Mouse (Mus musculus) embryonic facial prominence, embryonic 15.5 days (tissue): ENCODE data around the gene Oit3. TPM values are rescaled to one million over a fixed set of nuclear protein-coding genes. Genes with fewer than 3 reads are reported as not detected.
"Not testable (repeated sequence)": the region's sequence is repeated elsewhere in the genome, so short reads cannot be mapped to it uniquely, and the experiment has no call there.

ENCODE experiments used
- ATAC-seq: fragments of 200-750 bp; cut with Nextera tagmentation; 2 replicates; pipeline ENCODE4 v1.8.0; 2017; ENCODE audit warnings: low read depth, moderate TSS enrichment; ENCODE audit not compliant: insufficient number of reproducible peaks, low FRiP score, low TSS enrichment
- H3K27ac ChIP-seq: fragments of 300-500 bp; sonication (generic); replicated peaks from 2 replicates; pipeline ENCODE4 v1.5.1; 2015; ENCODE audit warnings: mild to moderate bottlenecking, inconsistent platforms
- H3K27me3 ChIP-seq: fragments of 300-500 bp; sonication (generic); 2 replicates; pipeline ENCODE4 v1.6.1; 2015; ENCODE audit warnings: inconsistent platforms
- H3K36me3 ChIP-seq: fragments of 300-500 bp; sonication (generic); 2 replicates; pipeline ENCODE4 v1.6.1; 2015; ENCODE audit warnings: mild to moderate bottlenecking, inconsistent platforms
- H3K4me1 ChIP-seq: fragments of 300-500 bp; sonication (generic); 2 replicates; pipeline ENCODE4 v1.6.1; 2015; ENCODE audit warnings: inconsistent platforms
- H3K4me2 ChIP-seq: fragments of 300-500 bp; sonication (generic); replicated peaks from 2 replicates; pipeline ENCODE4 v1.6.1; 2015; ENCODE audit warnings: mild to moderate bottlenecking, inconsistent platforms
- H3K4me3 ChIP-seq: fragments of 300-500 bp; sonication (generic); replicated peaks from 2 replicates; pipeline ENCODE4 v1.5.1; 2015; ENCODE audit warnings: mild to moderate bottlenecking, inconsistent platforms
- H3K9ac ChIP-seq: fragments of 300-500 bp; sonication (generic); 2 replicates; pipeline ENCODE4 v1.6.1; 2015; ENCODE audit warnings: inconsistent platforms
- H3K9me3 ChIP-seq: fragments of 300-500 bp; sonication (generic); replicated peaks from 2 replicates; pipeline ENCODE4 v1.6.1; 2016; ENCODE audit warnings: inconsistent platforms
- WGBS: fragments of 180-500 bp; shearing (Covaris S2); methylation state at CpG from one replicate; pipeline ENCODE4 v1.1.7; 2015; 5-methylcytosine and 5-hydroxymethylcytosine counted together
- polyA plus RNA-seq: library from polyadenylated mRNA; unstranded; fragments of >200 nt; fragmentation: Nextera tagmentation; extraction: Ambion mirVana; gene quantifications from 2 replicates; pipeline ENCODE4 v1.2.1, GENCODE M21; 2015

Oit3 gene
- polyA plus RNA-seq, 1 experiment from 2014 or later = 0.40 TPM

DNA sequence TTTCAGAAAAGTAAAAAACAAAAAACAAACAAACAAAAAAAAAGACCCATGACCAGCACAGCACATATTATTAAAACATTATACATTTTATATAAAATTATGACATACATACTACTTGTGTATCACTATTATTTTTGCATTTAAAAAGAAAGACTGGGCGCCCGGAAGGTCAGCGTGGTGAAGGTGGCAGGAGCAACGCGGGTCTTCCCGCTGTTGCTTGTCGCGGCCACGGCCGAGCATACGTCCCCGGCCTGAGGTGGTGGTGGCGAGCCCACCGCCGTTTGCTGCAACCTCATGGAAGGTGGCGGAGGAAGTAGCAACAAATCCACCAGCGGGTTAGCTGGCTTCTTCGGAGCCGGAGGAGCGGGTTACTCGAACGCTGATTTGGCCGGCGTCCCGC is 46.1 kb downstream of the Oit3 start, which contains the start of gene Gm10273:
Gene Gm10273 (plus strand): TSS at position 172 of the 400 bp plus-strand sequence.
- not testable (repeated sequence) for H3K4me1 ChIP-seq, H3K9me3 ChIP-seq, H3K27ac ChIP-seq, H3K27me3 ChIP-seq, H3K9ac ChIP-seq, H3K36me3 ChIP-seq, ATAC-seq, H3K4me2 ChIP-seq, H3K4me3 ChIP-seq
- WGBS = 91% methylated on average over 12 of the region's 25 CpGs

DNA sequence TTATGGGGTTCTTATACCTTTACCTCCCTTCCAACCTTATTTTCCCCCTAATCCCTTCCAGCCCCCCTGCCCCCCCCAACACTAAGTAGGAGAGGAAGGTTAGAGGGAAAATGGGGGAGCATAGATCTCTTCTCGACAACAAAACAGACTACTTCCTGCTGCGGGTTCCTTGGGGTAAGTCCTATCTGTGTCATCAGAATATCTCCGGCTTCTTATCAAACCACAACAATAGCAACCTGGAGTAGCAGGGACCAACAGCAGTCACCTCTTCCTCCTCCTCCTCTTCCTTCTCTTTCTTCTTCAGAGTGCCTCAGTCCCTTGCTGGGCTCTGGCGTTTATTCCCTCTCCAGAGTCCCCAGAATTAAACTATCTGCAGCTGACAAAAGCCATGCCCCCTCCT is 49.7 kb downstream of the Oit3 start:
- no peaks in the 10 kb centered on the region for H3K36me3 ChIP-seq
- H3K27ac ChIP-seq = no peak overlapping the region
- no peaks in the 10 kb centered on the region for H3K4me1 ChIP-seq
- ATAC-seq = no peak
- H3K27me3 ChIP-seq = no peaks in the 10 kb centered on the region
- 58% methylated on average over 4 of the region's 4 CpGs for WGBS
- H3K4me3 ChIP-seq = no peak overlapping the region
- H3K4me2 ChIP-seq = no peak overlapping the region
- H3K9me3 ChIP-seq = 0 out of 2 replicates have a peak, but pooled peaks cover 7% of the 10 kb centered on the region
- H3K9ac ChIP-seq = no peak overlapping the region

- no peaks in the 10 kb centered on the region for H3K27me3 ChIP-seq
- H3K9ac ChIP-seq = no peak overlapping the region
- no peak overlapping the region for H3K27ac ChIP-seq
- H3K4me1 ChIP-seq = no peaks in the 10 kb centered on the region
- WGBS = over 99% methylated on average over 3 of the region's 3 CpGs
- ATAC-seq = no peak
- H3K36me3 ChIP-seq = no peaks in the 10 kb centered on the region
- 0 out of 2 replicates have a peak, but pooled peaks cover 7% of the 10 kb centered on the region for H3K9me3 ChIP-seq
- no peak overlapping the region for H3K4me3 ChIP-seq
- no peak overlapping the region for H3K4me2 ChIP-seq
These were observed 51.9 kb downstream of the Oit3 start for GRCm38 (mm10) chr10:59389652-59390051.

DNA sequence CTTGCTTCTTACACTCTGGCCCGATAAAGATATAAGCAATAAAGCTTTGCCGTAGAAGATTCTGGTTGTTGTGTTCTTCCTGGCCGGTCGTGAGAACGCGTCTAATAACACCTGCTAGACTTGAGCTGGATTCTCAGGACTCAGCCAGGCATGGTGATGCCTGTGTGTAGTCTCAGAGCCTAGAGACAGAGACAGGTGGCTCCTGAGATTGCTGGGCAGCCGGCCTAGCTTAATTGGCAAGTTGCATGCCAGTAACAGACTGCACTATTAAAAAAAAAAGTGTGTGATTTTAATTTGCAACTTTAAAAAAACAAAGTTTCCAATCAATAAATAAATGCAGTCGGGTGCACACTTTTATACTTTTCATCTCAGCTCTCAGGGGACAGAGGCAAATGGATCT is 54.6 kb downstream of the Oit3 start:
- ATAC-seq = no peak
- Histone ChIP-seq H3K27ac (no peak overlapping the region), H3K9ac (no peak overlapping the region), H3K4me1 (no peaks in the 10 kb centered on the region), H3K36me3 (no peaks in the 10 kb centered on the region), H3K9me3 (0 out of 2 replicates have a peak, but pooled peaks cover 7% of the 10 kb centered on the region), H3K4me2 (no peak overlapping the region), H3K4me3 (no peak overlapping the region), H3K27me3 (no peaks in the 10 kb centered on the region)
- WGBS = 85% methylated on average over 8 of the region's 8 CpGs

DNA sequence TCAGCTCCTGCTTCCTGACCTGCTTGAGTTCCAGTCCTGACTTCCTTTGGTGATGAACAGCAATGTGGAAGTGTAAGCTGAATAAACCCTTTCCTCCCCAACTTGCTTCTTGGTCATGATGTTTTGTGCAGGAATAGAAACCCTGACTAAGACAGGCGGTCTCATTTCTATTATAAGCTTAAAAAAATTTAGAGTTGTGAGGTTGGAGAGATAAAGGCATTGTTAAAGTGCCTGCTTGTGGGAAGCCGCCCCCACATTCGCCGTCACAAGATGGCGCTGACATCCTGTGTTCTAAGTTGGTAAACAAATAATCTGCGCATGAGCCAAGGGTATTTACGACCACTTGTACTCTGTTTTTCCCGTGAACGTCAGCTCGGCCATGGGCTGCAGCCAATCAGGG is 60.0 kb downstream of the Oit3 start:
- not testable (repeated sequence) for H3K27me3 ChIP-seq, H3K9me3 ChIP-seq, ATAC-seq, H3K27ac ChIP-seq, H3K4me2 ChIP-seq, H3K4me3 ChIP-seq, H3K9ac ChIP-seq, H3K36me3 ChIP-seq, H3K4me1 ChIP-seq
- WGBS = 84% methylated on average over 6 of the region's 10 CpGs

DNA sequence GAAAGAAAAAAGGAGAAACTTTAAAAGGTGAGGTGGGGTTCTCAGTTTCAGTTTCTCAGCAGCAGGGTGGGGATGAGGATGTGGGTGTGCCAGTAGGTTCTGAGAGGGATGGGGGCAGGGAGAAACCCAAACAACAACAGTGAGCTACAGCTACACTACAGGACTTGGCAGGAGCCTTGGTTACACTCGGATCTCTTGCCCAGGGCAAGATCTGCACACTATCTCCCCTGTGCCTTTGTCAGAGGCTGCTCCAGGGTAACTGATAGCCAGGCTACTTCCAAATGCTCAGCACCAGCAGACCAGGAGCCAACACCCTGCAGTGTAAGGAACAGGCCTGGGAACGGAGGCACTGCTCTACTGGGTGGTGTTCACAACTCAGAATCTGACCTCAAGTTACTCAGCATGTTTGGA is 61.2 kb downstream of the Oit3 start:
- no peak for ATAC-seq
- Histone ChIP-seq H3K9ac (no peak overlapping the region), H3K4me2 (no peak overlapping the region), H3K27ac (no peak overlapping the region), H3K4me1 (no peaks in the 10 kb centered on the region), H3K27me3 (no peaks in the 10 kb centered on the region), H3K36me3 (no peaks in the 10 kb centered on the region), H3K9me3 (no peaks in the 10 kb centered on the region), H3K4me3 (no peak overlapping the region)
- 50% methylated on average over 2 of the region's 2 CpGs for WGBS

GRCm38 (mm10) chr10:59379927-59380326 is 61.7 kb downstream of the Oit3 start:
- Histone ChIP-seq H3K27me3 (no peaks in the 10 kb centered on the region), H3K36me3 (no peaks in the 10 kb centered on the region), H3K27ac (no peak overlapping the region), H3K4me2 (no peak overlapping the region), H3K4me1 (no peaks in the 10 kb centered on the region), H3K9ac (no peak overlapping the region), H3K9me3 (no peaks in the 10 kb centered on the region), H3K4me3 (no peak overlapping the region)
- no peak for ATAC-seq
- 37% methylated on average over 3 of the region's 3 CpGs for WGBS

DNA sequence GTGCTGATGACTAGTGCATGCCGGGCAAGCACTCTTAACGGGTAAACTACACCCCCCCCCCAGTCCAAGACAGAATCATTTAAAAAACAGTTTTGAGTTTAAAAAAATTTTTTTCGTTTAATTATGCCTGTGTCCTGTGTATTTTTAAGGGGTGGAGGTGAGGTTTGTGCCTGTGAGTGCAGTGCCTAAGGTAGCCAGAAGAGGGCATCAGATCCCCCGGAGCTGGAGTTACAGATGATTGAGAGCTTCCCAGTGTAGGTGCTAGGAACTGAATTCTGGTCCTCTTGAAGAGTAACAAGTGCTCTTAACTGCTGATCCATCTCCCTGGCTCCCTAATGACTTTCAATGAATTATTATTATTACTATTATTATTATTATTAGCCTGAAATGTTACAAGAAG is 62.9 kb downstream of the Oit3 start:
- no peak overlapping the region for H3K4me2 ChIP-seq
- H3K27me3 ChIP-seq = no peaks in the 10 kb centered on the region
- H3K9me3 ChIP-seq = no peaks in the 10 kb centered on the region
- no peak overlapping the region for H3K9ac ChIP-seq
- WGBS = 93% methylated on average over 4 of the region's 4 CpGs
- H3K36me3 ChIP-seq = peaks cover 9% of the 10 kb centered on the region
- H3K4me3 ChIP-seq = no peak overlapping the region
- no peak for ATAC-seq
- no peak overlapping the region for H3K27ac ChIP-seq
- H3K4me1 ChIP-seq = no peaks in the 10 kb centered on the region

- no peak overlapping the region; the same call in 1 of the 2 replicates for H3K27ac ChIP-seq
- no peak overlapping the region for H3K9ac ChIP-seq
- 72% methylated on average over 10 of the region's 10 CpGs for WGBS
These were observed 63.7 kb downstream of the Oit3 start for GRCm38 (mm10) chr10:59377906-59378305.

More at GRCm38 (mm10) chr10:59377906-59378305, 63.7 kb downstream of the Oit3 start:
- Histone ChIP-seq H3K36me3 (peaks cover 14% of the 10 kb centered on the region), H3K4me1 (no peaks in the 10 kb centered on the region), H3K4me2 (no peak overlapping the region), H3K9me3 (no peaks in the 10 kb centered on the region), H3K4me3 (no peak overlapping the region), H3K27me3 (no peaks in the 10 kb centered on the region)
- ATAC-seq = no peak

Other genes starting within 250 kb of the Oit3 start
- gene Sept10, start 219.9 kb downstream of the Oit3 start, polyA plus RNA-seq = 39.1 and 41.7 TPM in 2 replicates
- 15.0 and 17.8 TPM in 2 replicates for gene Sowahc, start 219.8 kb downstream of the Oit3 start, polyA plus RNA-seq
- 106 and 123 TPM in 2 replicates for gene P4ha1, start 118.5 kb downstream of the Oit3 start, polyA plus RNA-seq
- gene Gm10273, start 46.1 kb downstream of the Oit3 start, polyA plus RNA-seq = 9.1 TPM in 1 of 2 replicates, not detected in the other
- gene Pla2g12b, start 38.1 kb downstream of the Oit3 start, polyA plus RNA-seq = 0.20 TPM in 1 of 2 replicates, not detected in the other
- 0.85 TPM in 1 of 2 replicates, not detected in the other for gene Gm10322, start 174.3 kb upstream of the Oit3 start, polyA plus RNA-seq
- gene Mcu, start 174.9 kb upstream of the Oit3 start, polyA plus RNA-seq = 40.7 and 40.8 TPM in 2 replicates